Mouse (Mus musculus): ENCODE results near the gene Ddx39. TPM values are rescaled to one million over a fixed set of nuclear protein-coding genes. Genes with fewer than 3 reads are reported as not detected.
A peak's percentile ranks its signal among the peaks of the same experiment; 100 is the strongest.

Ddx39 gene
- 116 and 119 TPM in 2 replicates for polyA plus RNA-seq (2015; fragmentation: Nextera tagmentation; extraction: Ambion mirVana)

- under 1% methylated on average over 63 of the region's 63 CpGs for WGBS
Measured at GRCm38 (mm10) chr8:83715031-83715690, at the start of gene Ddx39. Gene Ddx39, plus strand, starts transcription at chr8:83715177.

GRCm38 (mm10) chr8:83665969-83666865, 48.8 kb upstream of the Ddx39 start, which contains the start of gene Ptger1:
Gene Ptger1, plus strand, starts transcription at chr8:83666678.
- H3K9me3 ChIP-seq = no peaks in the 10 kb centered on the region
- H3K27ac ChIP-seq = 0 out of 2 replicates have a peak within 1 kb of the TSS, but pooled peaks have one; percentile 48
- H3K4me1 ChIP-seq (replicated peaks) = peaks cover 52% of the 10 kb centered on the region
- H3K9ac ChIP-seq = peak within 1 kb of the TSS; percentile 58
- H3K27me3 ChIP-seq = peaks cover 9% of the 10 kb centered on the region
- 29% methylated on average over 14 of the region's 14 CpGs for WGBS
- H3K36me3 ChIP-seq = peaks cover 39% of the 10 kb centered on the region
- no peak for ATAC-seq (ENCODE audit: low FRiP score)
- H3K4me3 ChIP-seq = no peak within 1 kb of the TSS
- no peak within 1 kb of the TSS for H3K4me2 ChIP-seq

More at GRCm38 (mm10) chr8:83715031-83715690, at the start of gene Ddx39:
- H3K4me1 ChIP-seq (replicated peaks) = peaks cover 23% of the 10 kb centered on the region
- H3K4me3 ChIP-seq = peak within 1 kb of the TSS; percentile 88
- H3K36me3 ChIP-seq = peaks cover 9% of the 10 kb centered on the region
- H3K4me2 ChIP-seq = peak within 1 kb of the TSS; percentile 95
- H3K27me3 ChIP-seq = no peaks in the 10 kb centered on the region; the same call in 1 of the 2 replicates
- no peaks in the 10 kb centered on the region for H3K9me3 ChIP-seq
- peak; percentile 100 for ATAC-seq (ENCODE audit: low FRiP score)
- H3K9ac ChIP-seq = peak within 1 kb of the TSS; percentile 80
- H3K27ac ChIP-seq = peak within 1 kb of the TSS; percentile 94

- H3K9me3 ChIP-seq = no peaks in the 10 kb centered on the region
- no peak overlapping the region for H3K4me2 ChIP-seq
- peak overlapping the region; percentile 58 for H3K9ac ChIP-seq
- no peak for ATAC-seq (ENCODE audit: low FRiP score)
- H3K27ac ChIP-seq = 0 out of 2 replicates have a peak overlapping the region, but pooled peaks have one; percentile 48
- peaks cover 47% of the 10 kb centered on the region for H3K4me1 ChIP-seq (replicated peaks)
- 79% methylated on average over 3 of the region's 3 CpGs for WGBS
- no peak overlapping the region for H3K4me3 ChIP-seq
- peaks cover 9% of the 10 kb centered on the region for H3K27me3 ChIP-seq
- peaks cover 46% of the 10 kb centered on the region for H3K36me3 ChIP-seq
Measured at GRCm38 (mm10) chr8:83666866-83667234, 48.1 kb upstream of the Ddx39 start.

GRCm38 (mm10) chr8:83667526-83667925, 47.5 kb upstream of the Ddx39 start:
- peak; percentile 0; the same call in 1 of the 2 replicates for ATAC-seq (ENCODE audit: low FRiP score)
- Histone ChIP-seq H3K4me1 (replicated peaks) (peaks cover 40% of the 10 kb centered on the region), H3K9me3 (no peaks in the 10 kb centered on the region), H3K27me3 (peaks cover 9% of the 10 kb centered on the region), H3K27ac (0 out of 2 replicates have a peak overlapping the region, but pooled peaks have one; percentile 62), H3K4me2 (peak overlapping the region; percentile 62), H3K36me3 (peaks cover 53% of the 10 kb centered on the region), H3K4me3 (0 out of 2 replicates have a peak overlapping the region, but pooled peaks have one; percentile 35), H3K9ac (no peak overlapping the region)
- WGBS = 83% methylated on average over 10 of the region's 10 CpGs

- 19% methylated on average over 80 of the region's 80 CpGs for WGBS
- Histone ChIP-seq H3K9ac (peak overlapping the region; percentile 67), H3K9me3 (no peaks in the 10 kb centered on the region), H3K36me3 (peaks cover 60% of the 10 kb centered on the region), H3K27ac (peak overlapping the region; percentile 62), H3K4me3 (peak overlapping the region; percentile 35), H3K27me3 (peaks cover 9% of the 10 kb centered on the region), H3K4me2 (peak overlapping the region; percentile 62), H3K4me1 (replicated peaks) (peaks cover 37% of the 10 kb centered on the region)
- peak; percentile 53 for ATAC-seq (ENCODE audit: low FRiP score)
Measured at GRCm38 (mm10) chr8:83668010-83668916, 46.7 kb upstream of the Ddx39 start.

GRCm38 (mm10) chr8:83669013-83669412, 46.0 kb upstream of the Ddx39 start:
- no peak for ATAC-seq (ENCODE audit: low FRiP score)
- no peak overlapping the region for H3K4me3 ChIP-seq
- peaks cover 9% of the 10 kb centered on the region for H3K27me3 ChIP-seq
- H3K36me3 ChIP-seq = peaks cover 60% of the 10 kb centered on the region
- no peaks in the 10 kb centered on the region for H3K9me3 ChIP-seq
- H3K9ac ChIP-seq = no peak overlapping the region; the same call in 1 of the 2 replicates
- 79% methylated on average over 16 of the region's 16 CpGs for WGBS
- peaks cover 37% of the 10 kb centered on the region for H3K4me1 ChIP-seq (replicated peaks)
- peak overlapping the region; percentile 62; the same call in 1 of the 2 replicates for H3K4me2 ChIP-seq
- H3K27ac ChIP-seq = no peak overlapping the region

- Histone ChIP-seq H3K4me3 (no peak overlapping the region), H3K9ac (no peak overlapping the region), H3K4me2 (no peak overlapping the region), H3K27me3 (0 out of 2 replicates have a peak, but pooled peaks cover 4% of the 10 kb centered on the region), H3K9me3 (no peaks in the 10 kb centered on the region), H3K4me1 (replicated peaks) (peaks cover 7% of the 10 kb centered on the region), H3K27ac (no peak overlapping the region), H3K36me3 (peaks cover 80% of the 10 kb centered on the region)
- no peak for ATAC-seq (ENCODE audit: low FRiP score)
- 62% methylated on average over 5 of the region's 5 CpGs for WGBS
Measured at GRCm38 (mm10) chr8:83672936-83673335, 42.0 kb upstream of the Ddx39 start.

- WGBS = 94% methylated on average over 5 of the region's 5 CpGs
- H3K27me3 ChIP-seq = 0 out of 2 replicates have a peak, but pooled peaks cover under 1% of the 10 kb centered on the region
- no peak overlapping the region for H3K27ac ChIP-seq
- no peak overlapping the region for H3K4me3 ChIP-seq
- H3K4me2 ChIP-seq = no peak overlapping the region
- peaks cover 88% of the 10 kb centered on the region for H3K36me3 ChIP-seq
- no peaks in the 10 kb centered on the region for H3K4me1 ChIP-seq (replicated peaks)
- H3K9me3 ChIP-seq = no peaks in the 10 kb centered on the region
- ATAC-seq (ENCODE audit: low FRiP score) = no peak
- H3K9ac ChIP-seq = no peak overlapping the region
Measured at GRCm38 (mm10) chr8:83674497-83674896, 40.5 kb upstream of the Ddx39 start.

GRCm38 (mm10) chr8:83679866-83680265, 35.1 kb upstream of the Ddx39 start:
- Histone ChIP-seq H3K27ac (no peak overlapping the region), H3K4me3 (no peak overlapping the region), H3K4me2 (no peak overlapping the region), H3K4me1 (replicated peaks) (no peaks in the 10 kb centered on the region), H3K27me3 (no peaks in the 10 kb centered on the region), H3K9me3 (no peaks in the 10 kb centered on the region), H3K9ac (no peak overlapping the region), H3K36me3 (peaks cover 87% of the 10 kb centered on the region)
- ATAC-seq (ENCODE audit: low FRiP score) = no peak
- 96% methylated on average over 12 of the region's 12 CpGs for WGBS

- Histone ChIP-seq H3K36me3 (peaks cover 93% of the 10 kb centered on the region), H3K27ac (no peak overlapping the region), H3K9me3 (no peaks in the 10 kb centered on the region), H3K4me1 (replicated peaks) (no peaks in the 10 kb centered on the region), H3K9ac (no peak overlapping the region), H3K4me3 (no peak overlapping the region), H3K27me3 (no peaks in the 10 kb centered on the region), H3K4me2 (no peak overlapping the region)
- no peak for ATAC-seq (ENCODE audit: low FRiP score)
- 82% methylated on average over 5 of the region's 5 CpGs for WGBS
Measured at GRCm38 (mm10) chr8:83680603-83681002, 34.4 kb upstream of the Ddx39 start.

- WGBS = 41% methylated on average over 6 of the region's 6 CpGs
- H3K27ac ChIP-seq = no peak overlapping the region
- H3K4me1 ChIP-seq (replicated peaks) = no peaks in the 10 kb centered on the region
- H3K36me3 ChIP-seq = peaks cover 94% of the 10 kb centered on the region
- H3K4me2 ChIP-seq = no peak overlapping the region
- H3K9me3 ChIP-seq = no peaks in the 10 kb centered on the region
- H3K27me3 ChIP-seq = no peaks in the 10 kb centered on the region
- H3K9ac ChIP-seq = no peak overlapping the region
- H3K4me3 ChIP-seq = no peak overlapping the region
- no peak for ATAC-seq (ENCODE audit: low FRiP score)
Measured at GRCm38 (mm10) chr8:83681099-83681498, 33.9 kb upstream of the Ddx39 start.
